Mouse (Mus musculus) G1E (cell line): ENCODE measurements around the gene Prss45.

Source experiments
- CTCF ChIP-seq: IDR thresholded peaks from 2 replicates; pipeline ENCODE4 v1.5.1; 2012; ENCODE audit warnings: low read depth, low read length, inconsistent platforms, mixed read lengths
- GATA1 ChIP-seq: IDR thresholded peaks from 2 replicates; pipeline ENCODE4 v1.6.1; 2012; ENCODE audit warnings: borderline replicate concordance, low read length, inconsistent platforms, mixed read lengths
- POLR2AphosphoS5 ChIP-seq: IDR thresholded peaks from 2 replicates; pipeline ENCODE4 v1.6.1; 2012; ENCODE audit warnings: low read depth, low read length, inconsistent platforms; ENCODE audit not compliant: insufficient replicate concordance
- TAL1 ChIP-seq: conservative IDR thresholded peaks from 2 replicates; pipeline ENCODE4 v1.6.1; 2012; ENCODE audit warnings: low read depth, low read length, inconsistent platforms, mixed read lengths

DNA sequence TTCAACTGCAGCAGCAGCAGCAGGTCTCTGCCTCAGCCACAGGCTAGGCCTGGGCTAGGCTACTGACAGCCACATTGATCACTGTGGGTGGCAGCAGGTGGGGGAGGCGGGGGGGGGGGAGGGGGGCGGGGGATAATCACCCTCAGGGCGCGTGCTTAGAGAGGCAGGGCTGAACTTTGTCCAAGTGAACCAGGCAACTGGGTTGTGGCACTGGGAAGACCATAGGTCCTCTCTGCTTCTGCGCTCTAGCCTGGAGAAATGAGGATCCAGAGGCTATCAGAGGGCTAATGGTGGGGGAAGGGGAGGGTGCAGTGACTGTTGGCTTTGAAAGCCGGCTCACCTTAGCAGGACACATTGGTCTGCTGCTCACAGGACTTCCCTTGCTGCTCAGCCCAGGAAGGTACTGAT lies 40.9 kb downstream of the Prss45 start:
- TF ChIP-seq CTCF (no peak), GATA1 (no peak), TAL1 (no peak), POLR2AphosphoS5 (no peak)
